Mouse (Mus musculus) intestine, embryonic 16.5 days (tissue): ENCODE measurements around the gene Serpind1. TPM values are rescaled to one million over a fixed set of nuclear protein-coding genes. Genes with fewer than 3 reads are reported as not detected.

Experiments
- ATAC-seq: fragments of 200-750 bp; cut with Nextera tagmentation; 2 replicates; pipeline ENCODE4 v1.8.0; 2017; ENCODE audit warnings: moderate TSS enrichment, moderate library complexity
- H3K27ac ChIP-seq: fragments of 300-500 bp; sonication (generic); 2 replicates; pipeline ENCODE4 v1.5.1; 2014; ENCODE audit warnings: mild to moderate bottlenecking, low read length
- H3K27me3 ChIP-seq: fragments of 300-500 bp; sonication (generic); replicated peaks from 2 replicates; pipeline ENCODE4 v1.6.1; 2014; ENCODE audit warnings: low read length, control low read depth, mixed read lengths; ENCODE audit not compliant: control insufficient read depth, insufficient read depth
- H3K36me3 ChIP-seq: fragments of 300-500 bp; sonication (generic); 2 replicates; pipeline ENCODE4 v1.6.1; 2014; ENCODE audit warnings: low read length, control low read depth; ENCODE audit not compliant: control insufficient read depth, insufficient read depth
- H3K4me1 ChIP-seq: fragments of 300-500 bp; sonication (generic); 2 replicates; pipeline ENCODE4 v1.6.1; 2014; ENCODE audit warnings: low read length, control low read depth, mixed read lengths; ENCODE audit not compliant: control insufficient read depth, insufficient read depth
- H3K4me2 ChIP-seq: fragments of 300-500 bp; sonication (generic); 2 replicates; pipeline ENCODE4 v1.6.1; 2014; ENCODE audit warnings: low read depth, low read length, control low read depth
- H3K4me3 ChIP-seq: fragments of 300-500 bp; sonication (generic); 2 replicates; pipeline ENCODE4 v1.5.1; 2014; ENCODE audit warnings: mild to moderate bottlenecking, low read length
- H3K9ac ChIP-seq: fragments of 300-500 bp; sonication (generic); 2 replicates; pipeline ENCODE4 v1.6.1; 2014; ENCODE audit warnings: low read depth, low read length
- H3K9me3 ChIP-seq: fragments of 300-500 bp; sonication (generic); 2 replicates; pipeline ENCODE4 v1.6.1; 2016; ENCODE audit warnings: low read length, control low read depth; ENCODE audit not compliant: control insufficient read depth
- WGBS: fragments of 180-500 bp; shearing (Covaris S2); extraction: QIAGEN DNeasy Blood & Tissue Kit; methylation state at CpG from one replicate; pipeline ENCODE4 v1.1.7; 2014; 5-methylcytosine and 5-hydroxymethylcytosine counted together
- polyA plus RNA-seq: library from polyadenylated mRNA; unstranded; fragments of >200 nt; fragmentation: Nextera tagmentation; extraction: Ambion mirVana; gene quantifications from 2 replicates; pipeline ENCODE4 v1.2.1, GENCODE M21; 2015

Gene Serpind1
- 2.0 and 4.8 TPM in 2 replicates for polyA plus RNA-seq

- H3K36me3 ChIP-seq = no peaks in the 10 kb centered on the region
- no peaks in the 10 kb centered on the region for H3K27me3 ChIP-seq
- WGBS = 73% methylated on average over 2 of the region's 2 CpGs
- no peaks in the 10 kb centered on the region for H3K9me3 ChIP-seq
- no peak within 1 kb of the TSS for H3K27ac ChIP-seq
- H3K9ac ChIP-seq = no peak within 1 kb of the TSS
- no peak for ATAC-seq
- H3K4me2 ChIP-seq = no peak within 1 kb of the TSS
- no peak within 1 kb of the TSS for H3K4me3 ChIP-seq
- no peaks in the 10 kb centered on the region for H3K4me1 ChIP-seq
Observed at GRCm38 (mm10) chr16:17331116-17331515, at the start of gene Serpind1. TSS of gene Serpind1 (plus strand) at chr16:17331371.

DNA sequence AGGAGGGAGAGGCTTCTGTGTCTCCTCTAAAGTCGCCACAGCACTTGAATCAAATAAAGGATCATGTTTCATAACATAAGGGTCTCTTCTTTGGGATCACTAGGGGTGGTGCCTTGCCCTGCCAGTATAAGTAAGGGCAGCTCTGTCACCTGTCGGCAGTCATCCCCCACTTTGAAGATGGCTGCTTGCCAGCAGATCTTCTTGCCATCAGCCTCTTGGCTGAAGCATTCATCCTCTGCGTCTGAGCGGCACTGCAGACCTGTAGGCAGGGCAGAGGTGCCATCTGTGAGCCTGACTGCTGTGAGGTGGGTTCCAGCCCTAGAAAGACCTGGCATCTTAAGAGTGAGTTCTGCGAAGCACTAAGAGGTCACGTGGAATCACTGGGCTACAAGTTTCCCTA, 48.0 kb upstream of the Serpind1 start:
- H3K4me2 ChIP-seq = no peak overlapping the region
- H3K27ac ChIP-seq = no peak overlapping the region
- no peak overlapping the region for H3K9ac ChIP-seq
- H3K27me3 ChIP-seq = no peaks in the 10 kb centered on the region
- no peaks in the 10 kb centered on the region for H3K9me3 ChIP-seq
- H3K4me3 ChIP-seq = no peak overlapping the region
- ATAC-seq = no peak
- 74% methylated on average over 6 of the region's 6 CpGs for WGBS
- H3K4me1 ChIP-seq = peaks cover under 1% of the 10 kb centered on the region; the same call in 1 of the 2 replicates
- peaks cover 6% of the 10 kb centered on the region; the same call in 1 of the 2 replicates for H3K36me3 ChIP-seq

GRCm38 (mm10) chr16:17287103-17287502, 44.1 kb upstream of the Serpind1 start:
- Histone ChIP-seq H3K4me3 (no peak overlapping the region), H3K36me3 (peaks cover 3% of the 10 kb centered on the region; the same call in 1 of the 2 replicates), H3K27me3 (no peaks in the 10 kb centered on the region), H3K9ac (no peak overlapping the region), H3K27ac (no peak overlapping the region), H3K4me1 (no peaks in the 10 kb centered on the region), H3K4me2 (no peak overlapping the region), H3K9me3 (no peaks in the 10 kb centered on the region)
- 74% methylated on average over 2 of the region's 2 CpGs for WGBS
- ATAC-seq = no peak

DNA sequence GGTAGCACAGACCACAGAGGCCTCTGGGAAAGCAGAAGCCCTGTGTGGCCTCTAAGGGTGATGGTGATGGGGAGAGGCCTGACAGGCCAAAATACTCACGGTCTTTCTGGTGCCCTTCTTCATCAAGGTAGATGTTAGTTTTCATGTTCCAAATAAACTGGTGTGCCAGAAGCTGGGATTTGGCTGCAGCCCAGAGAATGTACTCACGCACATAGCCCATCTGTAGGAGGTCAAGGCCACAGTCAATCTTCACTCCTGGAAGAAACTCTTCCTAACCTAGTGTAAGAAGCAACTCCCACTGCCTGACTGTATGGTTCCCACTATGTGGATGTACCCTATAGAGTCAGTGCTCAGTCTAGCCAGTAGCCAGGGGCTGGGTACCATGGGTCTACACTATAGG, 40.2 kb upstream of the Serpind1 start:
- H3K27me3 ChIP-seq = no peaks in the 10 kb centered on the region
- no peak for ATAC-seq
- H3K27ac ChIP-seq = no peak overlapping the region
- no peak overlapping the region for H3K4me2 ChIP-seq
- no peak overlapping the region for H3K4me3 ChIP-seq
- H3K36me3 ChIP-seq = no peaks in the 10 kb centered on the region
- WGBS = 78% methylated on average over 2 of the region's 2 CpGs
- H3K9me3 ChIP-seq = no peaks in the 10 kb centered on the region
- no peak overlapping the region for H3K9ac ChIP-seq
- H3K4me1 ChIP-seq = no peaks in the 10 kb centered on the region

GRCm38 (mm10) chr16:17292751-17293150, 38.4 kb upstream of the Serpind1 start:
- ATAC-seq = no peak
- WGBS = 1% methylated on average over 2 of the region's 2 CpGs
- no peaks in the 10 kb centered on the region for H3K27me3 ChIP-seq
- H3K4me2 ChIP-seq = no peak overlapping the region
- H3K36me3 ChIP-seq = no peaks in the 10 kb centered on the region
- H3K9me3 ChIP-seq = no peaks in the 10 kb centered on the region
- H3K9ac ChIP-seq = no peak overlapping the region
- H3K27ac ChIP-seq = no peak overlapping the region
- H3K4me1 ChIP-seq = no peaks in the 10 kb centered on the region
- no peak overlapping the region for H3K4me3 ChIP-seq

DNA sequence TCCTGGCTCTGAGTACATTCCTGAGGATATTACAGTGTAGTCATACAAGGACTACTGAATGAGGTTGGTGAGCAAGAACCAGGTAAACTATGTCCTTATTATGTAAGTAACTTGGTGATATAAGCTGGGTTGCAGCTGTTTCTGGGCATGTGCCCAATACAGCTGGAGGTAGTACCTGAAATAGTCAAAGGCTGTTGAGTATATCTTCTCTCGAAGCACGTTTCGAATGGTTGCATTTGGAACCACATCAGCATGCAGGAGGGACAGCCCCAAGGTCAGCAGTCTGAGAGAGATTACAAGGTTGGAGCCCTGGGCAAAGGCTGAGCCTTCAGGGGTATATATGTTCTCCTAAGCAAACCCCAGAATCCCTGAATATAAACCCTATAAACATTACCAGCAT, 30.4 kb upstream of the Serpind1 start:
- no peaks in the 10 kb centered on the region for H3K27me3 ChIP-seq
- 94% methylated on average over 3 of the region's 3 CpGs for WGBS
- no peaks in the 10 kb centered on the region for H3K4me1 ChIP-seq
- H3K9ac ChIP-seq = no peak overlapping the region
- ATAC-seq = no peak
- H3K36me3 ChIP-seq = no peaks in the 10 kb centered on the region
- H3K9me3 ChIP-seq = no peaks in the 10 kb centered on the region
- no peak overlapping the region for H3K27ac ChIP-seq
- H3K4me3 ChIP-seq = no peak overlapping the region
- no peak overlapping the region for H3K4me2 ChIP-seq

GRCm38 (mm10) chr16:17303521-17304245, 27.5 kb upstream of the Serpind1 start:
- Histone ChIP-seq H3K36me3 (0 out of 2 replicates have a peak, but pooled peaks cover 2% of the 10 kb centered on the region), H3K9ac (no peak overlapping the region), H3K9me3 (no peaks in the 10 kb centered on the region), H3K27ac (no peak overlapping the region), H3K4me1 (no peaks in the 10 kb centered on the region), H3K4me2 (no peak overlapping the region), H3K4me3 (no peak overlapping the region), H3K27me3 (no peaks in the 10 kb centered on the region)
- 85% methylated on average over 5 of the region's 5 CpGs for WGBS
- ATAC-seq = no peak

- no peaks in the 10 kb centered on the region for H3K27me3 ChIP-seq
- no peak overlapping the region for H3K9ac ChIP-seq
- no peak overlapping the region for H3K4me2 ChIP-seq
- no peaks in the 10 kb centered on the region for H3K4me1 ChIP-seq
- WGBS = 96% methylated on average over 5 of the region's 5 CpGs
- H3K27ac ChIP-seq = no peak overlapping the region
- H3K36me3 ChIP-seq = peaks cover 3% of the 10 kb centered on the region; the same call in 1 of the 2 replicates
- H3K9me3 ChIP-seq = no peaks in the 10 kb centered on the region
- H3K4me3 ChIP-seq = no peak overlapping the region
- no peak for ATAC-seq
Observed at GRCm38 (mm10) chr16:17307461-17307860, 23.7 kb upstream of the Serpind1 start.

- no peaks in the 10 kb centered on the region for H3K4me1 ChIP-seq
- H3K9me3 ChIP-seq = no peaks in the 10 kb centered on the region
- no peaks in the 10 kb centered on the region for H3K27me3 ChIP-seq
- no peak overlapping the region for H3K4me2 ChIP-seq
- H3K27ac ChIP-seq = no peak overlapping the region
- H3K4me3 ChIP-seq = no peak overlapping the region
- peaks cover 3% of the 10 kb centered on the region; the same call in 1 of the 2 replicates for H3K36me3 ChIP-seq
- WGBS = 91% methylated on average over 10 of the region's 10 CpGs
- H3K9ac ChIP-seq = no peak overlapping the region
- no peak for ATAC-seq
Observed at GRCm38 (mm10) chr16:17309036-17309435, 22.1 kb upstream of the Serpind1 start.

- no peaks in the 10 kb centered on the region for H3K4me1 ChIP-seq
- no peak overlapping the region for H3K4me2 ChIP-seq
- H3K9me3 ChIP-seq = no peaks in the 10 kb centered on the region
- H3K4me3 ChIP-seq = no peak overlapping the region
- no peak overlapping the region for H3K9ac ChIP-seq
- ATAC-seq = no peak
- H3K27ac ChIP-seq = no peak overlapping the region
- H3K27me3 ChIP-seq = no peaks in the 10 kb centered on the region
- peaks cover 9% of the 10 kb centered on the region for H3K36me3 ChIP-seq
- 91% methylated on average over 5 of the region's 5 CpGs for WGBS
Observed at GRCm38 (mm10) chr16:17312531-17312930, 18.6 kb upstream of the Serpind1 start.
